Mouse (Mus musculus): Measurements from ENCODE around the gene Frmd4b. TPM values are rescaled to one million over a fixed set of nuclear protein-coding genes. Genes with fewer than 3 reads are reported as not detected.

Gene Frmd4b
- 10 to 100 TPM; 12.0 to 12.1 TPM for polyA plus RNA-seq (2017; shearing (Covaris generic))

GRCm38 (mm10) chr6:97617266-97617743, at the start of gene Frmd4b:
Gene Frmd4b, minus strand, starts transcription at chr6:97617541.
- ATAC-seq: no peak

GRCm38 (mm10) chr6:97666417-97666816, 49.1 kb upstream of the Frmd4b start:
- ATAC-seq: no peak

DNA sequence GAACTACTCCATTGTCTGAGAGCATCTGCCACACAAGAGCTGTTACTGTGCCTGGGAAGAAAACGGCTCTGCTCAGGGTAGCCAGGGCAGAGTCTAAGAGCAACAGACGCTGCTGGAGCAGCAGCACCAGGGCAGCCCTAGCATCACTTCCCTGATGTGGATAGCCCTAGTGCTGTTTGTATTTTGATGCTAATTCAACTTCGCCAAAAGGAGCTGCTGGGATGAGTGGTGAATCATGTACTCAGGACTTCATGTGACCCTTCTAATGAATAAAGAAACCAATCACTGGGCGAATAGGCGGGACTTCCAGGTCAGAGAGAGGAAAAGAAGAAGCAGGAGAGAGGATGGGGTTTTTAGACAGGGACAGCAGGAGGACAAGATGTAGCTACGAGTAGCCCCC, 41.6 kb upstream of the Frmd4b start:
- ATAC-seq: no peak

DNA sequence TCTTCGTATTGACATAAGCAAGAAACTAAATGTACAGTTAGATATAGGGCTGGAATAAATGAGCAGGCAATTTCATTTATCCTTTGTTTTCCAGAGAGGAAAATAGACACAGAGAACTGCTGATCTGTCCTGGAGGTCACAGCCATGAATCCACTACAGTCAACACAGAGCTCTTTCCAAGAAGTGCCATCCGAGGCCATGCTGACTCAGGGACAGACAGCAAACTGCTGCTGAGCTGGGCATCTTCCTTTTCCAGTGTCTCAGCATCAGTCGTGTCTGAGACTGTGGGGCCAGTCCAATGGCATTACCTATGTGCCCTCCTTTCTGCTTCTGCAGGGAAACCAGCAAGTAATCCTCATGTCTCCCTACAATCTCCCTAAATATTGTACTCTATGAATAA, 38.6 kb upstream of the Frmd4b start:
- no peak for ATAC-seq

GRCm38 (mm10) chr6:97647501-97647900, 30.2 kb upstream of the Frmd4b start:
- ATAC-seq: no peak

DNA sequence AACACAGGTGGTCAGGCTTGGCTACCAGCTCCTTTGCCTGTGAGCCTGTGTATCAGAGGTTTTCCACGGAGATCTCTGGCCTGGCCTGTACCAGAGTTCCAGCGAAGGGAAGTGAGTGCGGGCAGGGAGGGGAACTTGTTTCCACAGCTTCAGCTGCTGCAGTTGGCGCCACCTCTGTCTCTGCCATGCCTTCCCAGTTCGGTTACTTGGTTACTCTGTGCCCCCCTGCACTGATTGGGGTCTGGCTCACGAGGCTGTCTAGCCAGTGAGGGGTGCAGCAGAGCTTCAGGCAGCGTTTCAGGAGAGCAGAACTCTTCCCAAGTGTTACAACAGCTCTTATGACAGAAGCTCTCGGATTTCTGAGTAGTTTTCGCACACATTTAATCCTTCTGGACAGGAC, 6.0 kb upstream of the Frmd4b start:
- no peak for ATAC-seq

- ATAC-seq: no peak
These were observed 4.9 kb upstream of the Frmd4b start for GRCm38 (mm10) chr6:97622236-97622635.

DNA sequence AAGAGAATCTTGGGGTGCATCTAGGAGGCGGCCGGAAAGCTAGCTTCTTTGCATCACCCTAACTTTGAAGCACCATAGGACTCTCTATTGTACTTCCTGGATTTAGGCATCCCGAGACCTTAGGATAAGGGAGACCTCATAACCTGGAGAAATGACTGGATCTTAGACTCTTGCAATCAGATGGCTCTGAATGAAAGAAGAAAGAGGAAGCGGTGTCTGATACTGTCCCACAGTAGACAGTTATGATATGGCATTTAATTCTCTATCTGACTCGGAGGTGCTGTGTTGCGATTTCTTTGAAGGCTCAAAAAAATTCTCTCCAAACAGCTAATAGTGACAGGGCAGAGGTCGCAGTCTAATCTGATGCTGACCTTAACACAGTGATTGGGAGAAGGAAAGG, 433 bp upstream of the Frmd4b start:
- ATAC-seq: no peak

DNA sequence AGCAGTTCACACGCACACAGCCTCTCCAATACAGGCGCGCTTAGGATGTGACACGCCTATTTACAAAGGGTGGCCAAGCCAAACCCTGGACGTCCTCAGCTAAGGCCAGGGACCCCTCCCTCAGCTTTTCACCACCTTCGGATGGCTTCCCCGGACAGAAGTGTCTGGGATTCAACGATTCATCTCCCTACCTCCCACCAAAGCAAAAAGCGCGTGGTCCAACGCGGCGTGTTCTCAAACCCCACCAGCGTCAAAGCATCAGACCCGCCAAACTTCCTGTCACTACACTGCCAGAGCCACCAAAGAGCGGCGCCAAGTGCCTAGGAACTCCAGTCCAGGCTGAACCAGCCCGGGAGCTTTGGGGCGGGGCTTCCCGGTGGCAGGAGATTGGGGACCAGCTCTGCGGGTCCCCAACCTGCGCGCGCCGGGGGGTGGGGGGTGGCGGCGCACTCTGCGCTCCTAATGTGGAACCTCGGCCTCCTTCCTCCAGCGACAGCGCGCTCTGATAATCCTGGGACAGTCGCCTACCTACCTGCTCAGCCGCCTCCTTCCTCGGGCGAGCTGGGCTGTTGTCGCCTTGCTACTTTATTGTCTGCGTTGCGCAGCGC, 579 bp downstream of the Frmd4b start:
- ATAC-seq: no peak

GRCm38 (mm10) chr6:97615901-97616461, 1.4 kb downstream of the Frmd4b start:
- no peak for ATAC-seq

DNA sequence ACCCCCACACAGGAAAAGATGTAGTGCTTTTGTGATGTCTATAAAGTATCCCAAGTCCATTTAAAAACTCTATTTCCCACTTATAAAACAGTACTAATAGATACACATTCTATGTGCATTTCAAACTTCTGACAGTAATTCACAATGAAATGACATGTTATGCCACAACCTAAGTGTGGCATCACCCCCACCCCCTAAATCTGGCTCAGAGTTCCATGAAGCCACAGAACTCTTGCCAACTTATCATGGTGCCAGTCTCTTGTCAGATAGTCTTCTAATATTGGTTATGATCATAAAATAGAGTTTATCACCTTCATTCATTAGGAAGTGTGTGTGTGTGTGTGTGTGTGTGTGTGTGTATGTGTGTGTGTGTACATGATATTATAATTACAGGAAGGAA, 3.2 kb downstream of the Frmd4b start:
- ATAC-seq: no peak

GRCm38 (mm10) chr6:97612861-97613260, 4.5 kb downstream of the Frmd4b start:
- ATAC-seq: no peak

DNA sequence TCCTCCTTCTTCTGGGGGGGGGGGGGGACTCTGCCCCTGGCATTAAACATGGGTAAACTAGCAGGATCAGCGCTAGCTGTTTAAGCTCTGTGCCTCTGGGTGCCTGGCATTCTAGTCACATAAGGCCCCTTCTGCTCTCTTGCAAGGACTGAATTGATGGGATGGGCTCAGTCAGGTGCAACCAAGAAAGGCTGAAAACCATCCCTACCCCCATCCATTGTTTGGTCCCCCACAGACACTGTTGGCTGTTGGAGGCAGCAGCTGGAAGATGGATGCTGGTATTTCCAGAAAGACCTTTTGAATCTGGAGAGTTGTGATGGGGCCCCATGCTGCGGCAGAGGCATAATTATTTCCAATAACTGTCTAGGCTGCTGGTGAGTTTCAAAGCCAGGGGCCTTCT, 7.3 kb downstream of the Frmd4b start:
- no peak for ATAC-seq

GRCm38 (mm10) chr6:97607646-97608045, 9.7 kb downstream of the Frmd4b start:
- ATAC-seq: no peak

DNA sequence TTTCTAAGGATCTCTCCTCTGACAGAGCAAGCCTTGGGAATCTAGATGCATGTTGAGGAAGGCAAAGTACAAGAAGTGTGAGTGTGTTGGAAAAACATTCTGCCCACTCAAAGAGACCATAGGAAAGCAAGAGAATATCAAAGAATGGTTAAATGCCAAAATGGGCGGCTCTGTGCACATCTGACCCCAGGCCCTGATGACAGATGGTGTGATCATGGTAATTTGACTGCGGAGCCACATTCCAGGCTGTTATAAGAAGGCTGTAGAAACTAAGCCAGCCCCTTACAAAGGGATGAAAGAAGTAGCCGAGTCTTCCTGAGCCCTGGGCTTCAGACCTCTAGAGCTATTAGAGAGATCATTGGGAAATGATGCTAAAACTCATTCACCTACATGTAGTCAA, 22.1 kb downstream of the Frmd4b start:
- ATAC-seq: no peak

- ATAC-seq: no peak
These were observed 22.8 kb downstream of the Frmd4b start for GRCm38 (mm10) chr6:97594589-97594988.

DNA sequence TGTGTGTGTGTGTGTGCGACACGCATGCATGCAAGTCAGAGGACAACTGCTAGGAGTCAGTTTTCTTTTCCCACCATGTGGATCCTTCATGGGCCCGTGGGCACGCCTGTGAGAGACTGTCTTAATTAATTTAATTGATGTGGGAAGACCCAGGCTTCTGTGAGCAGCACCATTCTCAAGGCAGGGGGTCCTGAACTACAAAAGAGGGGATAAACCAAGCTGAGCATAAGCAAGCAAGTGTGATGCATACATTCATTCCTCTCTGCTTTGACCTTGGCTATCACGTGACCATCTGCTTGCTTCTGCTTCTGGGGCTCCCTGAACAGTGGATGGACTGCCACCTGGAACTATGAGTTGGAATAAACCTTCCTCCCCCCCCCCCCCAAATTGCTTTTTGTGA, 27.1 kb downstream of the Frmd4b start:
- ATAC-seq: no peak

DNA sequence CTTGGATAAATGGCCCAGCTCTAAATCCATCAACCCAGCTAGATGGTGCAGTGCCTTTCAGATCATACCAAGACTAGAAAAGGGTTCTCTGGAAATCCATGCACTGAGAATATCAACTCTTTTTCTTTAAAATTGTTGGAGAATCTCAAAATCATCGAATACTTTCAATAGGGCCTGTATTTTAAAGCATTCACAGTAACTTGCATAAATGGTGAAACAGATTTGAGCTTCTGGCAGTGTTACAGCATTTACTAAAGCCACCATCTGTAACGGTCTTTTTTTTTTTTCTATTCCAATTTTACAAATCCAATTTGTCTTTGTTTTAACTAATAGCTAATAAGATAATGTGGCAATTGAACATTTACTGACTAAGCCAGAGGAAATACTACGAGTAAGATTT, 27.8 kb downstream of the Frmd4b start:
- no peak for ATAC-seq

DNA sequence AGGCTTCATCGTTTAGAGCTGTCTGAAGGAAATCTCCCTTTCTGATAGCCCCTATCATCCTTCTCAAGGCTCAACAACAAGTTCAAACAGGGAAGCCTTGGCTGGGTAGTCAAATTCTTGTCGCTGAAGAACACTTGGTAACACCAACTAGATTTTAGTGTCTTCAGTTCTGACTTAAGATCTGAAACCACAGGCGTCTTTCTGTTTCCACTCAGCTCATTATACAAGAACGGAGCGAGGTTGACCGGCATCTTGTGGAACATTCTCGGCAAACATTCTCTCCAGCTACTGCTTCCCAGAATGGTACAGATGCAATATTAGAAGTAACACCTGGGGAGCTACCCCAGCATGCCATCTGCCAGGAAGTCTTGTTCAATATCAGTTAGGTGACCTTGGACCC, 28.3 kb downstream of the Frmd4b start:
- ATAC-seq: no peak

DNA sequence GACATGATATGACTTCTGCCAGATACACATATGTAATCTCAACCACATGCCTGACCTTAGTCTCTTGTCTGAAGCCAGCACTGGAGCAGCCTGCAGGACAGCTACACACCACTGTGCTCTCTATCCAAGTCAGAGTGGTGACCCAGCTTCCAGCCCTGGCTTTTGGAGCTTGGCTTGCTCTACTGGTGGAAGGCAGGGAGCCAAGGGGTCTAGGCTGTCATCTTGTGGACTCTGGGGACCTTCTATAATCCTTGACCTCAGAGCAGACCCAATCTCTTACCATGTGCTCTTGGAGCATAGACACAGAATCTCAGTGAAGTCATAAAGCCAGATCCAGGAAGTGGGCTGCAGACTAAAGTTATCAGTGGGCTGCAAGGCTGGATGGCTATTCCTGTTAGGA, 30.7 kb downstream of the Frmd4b start:
- no peak for ATAC-seq

- no peak for ATAC-seq
These were observed 31.3 kb downstream of the Frmd4b start for GRCm38 (mm10) chr6:97586024-97586423.

DNA sequence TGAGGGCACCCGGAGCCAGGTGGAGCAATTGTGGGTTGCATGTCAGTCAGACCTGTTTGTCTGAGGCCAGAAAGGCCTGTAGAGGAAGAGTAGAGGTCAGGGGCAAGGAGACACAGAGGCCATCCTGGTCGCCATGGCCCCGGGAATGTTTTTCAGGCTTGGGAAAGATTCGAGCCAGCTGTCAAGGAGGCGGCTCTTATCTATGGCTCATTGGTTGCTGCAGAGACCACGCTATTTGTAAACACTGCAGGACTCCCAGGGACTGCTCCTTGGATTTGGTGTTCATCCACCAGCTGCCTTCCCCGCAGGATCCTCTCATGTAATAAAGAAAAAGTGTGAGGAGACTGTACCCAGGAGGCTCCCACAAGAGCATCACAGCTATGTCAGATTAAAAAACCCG, 34.6 kb downstream of the Frmd4b start:
- no peak for ATAC-seq

DNA sequence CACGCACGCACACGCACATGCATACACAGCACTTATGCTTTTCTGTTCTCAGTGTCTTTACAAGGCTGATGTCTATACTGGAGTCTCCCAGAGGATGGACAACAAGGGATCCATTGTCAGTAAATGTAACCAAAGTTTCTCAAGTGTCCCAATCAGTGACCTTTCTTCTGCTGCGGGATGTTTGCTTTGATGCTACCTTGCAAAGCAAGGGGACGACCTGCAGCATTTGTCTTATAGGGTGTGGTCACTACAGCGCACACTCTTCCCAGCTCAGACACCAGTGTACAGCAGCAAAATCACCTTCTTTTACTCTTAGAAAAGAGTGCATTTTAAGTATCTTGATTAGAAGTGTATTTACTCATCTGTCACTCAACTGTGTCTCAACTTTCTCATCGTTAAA, 35.4 kb downstream of the Frmd4b start:
- ATAC-seq: no peak

- ATAC-seq: no peak
These were observed 36.8 kb downstream of the Frmd4b start for GRCm38 (mm10) chr6:97580479-97581030.

- ATAC-seq: no peak
These were observed 37.6 kb downstream of the Frmd4b start for GRCm38 (mm10) chr6:97579704-97580103.

All from CD4-positive, CD25-positive, alpha-beta regulatory T cell, adult 4 months (primary cell).